Mouse (Mus musculus): ENCODE data around the gene Setx. TPM values are rescaled to one million over a fixed set of nuclear protein-coding genes. Genes with fewer than 3 reads are reported as not detected.

Setx gene
- polyA plus RNA-seq, 1 experiment from 2014 or later, result 13.8 TPM

DNA sequence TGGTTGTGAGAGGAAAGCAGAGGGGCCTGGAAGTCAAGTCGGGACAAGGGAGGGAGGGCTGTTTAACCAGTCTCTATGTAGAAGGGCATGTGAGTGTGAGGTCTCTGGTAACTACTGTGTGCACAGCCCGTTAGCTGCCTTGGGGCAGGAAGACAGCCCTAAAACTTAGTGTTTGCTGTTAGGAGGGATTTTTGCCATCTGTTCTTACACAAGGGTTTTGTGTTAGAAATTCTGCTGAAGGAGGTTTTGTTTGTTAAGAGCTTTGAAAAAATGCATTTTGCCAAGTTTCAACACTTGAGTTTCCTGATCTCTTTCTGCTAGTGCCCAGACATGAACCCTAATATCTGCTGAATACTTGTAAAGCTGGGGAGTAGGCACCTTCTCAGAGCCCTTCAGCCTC is 57.1 kb downstream of the Setx start:
- WGBS, result 94% methylated on average over 2 of the region's 2 CpGs
- no peaks in the 10 kb centered on the region for H3K27me3 ChIP-seq
- H3K36me3 ChIP-seq, result peaks cover 61% of the 10 kb centered on the region
- H3K4me3 ChIP-seq, result no peak overlapping the region
- no peaks in the 10 kb centered on the region for H3K9me3 ChIP-seq
- H3K27ac ChIP-seq, result no peak overlapping the region
- no peak overlapping the region for H3K4me2 ChIP-seq
- no peaks in the 10 kb centered on the region for H3K4me1 ChIP-seq (replicated peaks)
- ATAC-seq (ENCODE audit: low FRiP score), result no peak
- H3K9ac ChIP-seq, result 0 out of 2 replicates have a peak overlapping the region, but pooled peaks have one; percentile 29

DNA sequence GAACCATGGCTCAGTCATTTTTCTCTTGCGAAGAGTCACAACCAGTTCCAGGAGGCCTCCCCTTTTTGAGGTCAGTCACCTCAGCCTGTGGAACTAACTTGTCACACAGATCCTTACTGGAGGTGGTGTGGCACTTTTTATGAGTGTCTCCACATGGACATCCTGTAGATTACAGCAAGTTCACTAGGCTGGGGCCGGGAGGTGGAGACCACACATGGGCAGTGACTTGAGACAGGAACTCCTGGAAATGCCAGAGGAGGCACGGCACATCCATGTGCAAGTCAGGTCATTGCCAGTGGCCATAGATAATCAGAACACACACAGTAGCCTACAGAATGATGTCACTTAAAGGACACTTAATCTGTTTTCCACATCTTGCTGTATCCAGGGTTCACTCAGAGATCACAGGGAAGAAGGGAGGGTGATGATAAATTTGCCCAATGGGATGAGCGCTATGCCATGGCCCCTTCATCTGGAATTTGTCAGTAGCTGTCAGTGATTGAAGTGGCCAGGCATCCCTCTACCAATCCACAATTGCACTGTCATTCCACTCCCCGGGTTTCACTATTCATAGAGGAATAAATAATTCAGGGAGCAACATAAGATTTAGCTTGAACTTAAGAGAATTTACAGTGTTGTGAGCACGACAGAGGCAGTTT is 59.4 kb downstream of the Setx start:
- ATAC-seq (ENCODE audit: low FRiP score), result no peak
- Histone ChIP-seq H3K36me3 (peaks cover 39% of the 10 kb centered on the region), H3K4me2 (no peak overlapping the region), H3K4me1 (replicated peaks) (no peaks in the 10 kb centered on the region), H3K27ac (no peak overlapping the region), H3K4me3 (no peak overlapping the region), H3K27me3 (no peaks in the 10 kb centered on the region), H3K9me3 (no peaks in the 10 kb centered on the region), H3K9ac (no peak overlapping the region)
- 76% methylated on average over 6 of the region's 6 CpGs for WGBS

DNA sequence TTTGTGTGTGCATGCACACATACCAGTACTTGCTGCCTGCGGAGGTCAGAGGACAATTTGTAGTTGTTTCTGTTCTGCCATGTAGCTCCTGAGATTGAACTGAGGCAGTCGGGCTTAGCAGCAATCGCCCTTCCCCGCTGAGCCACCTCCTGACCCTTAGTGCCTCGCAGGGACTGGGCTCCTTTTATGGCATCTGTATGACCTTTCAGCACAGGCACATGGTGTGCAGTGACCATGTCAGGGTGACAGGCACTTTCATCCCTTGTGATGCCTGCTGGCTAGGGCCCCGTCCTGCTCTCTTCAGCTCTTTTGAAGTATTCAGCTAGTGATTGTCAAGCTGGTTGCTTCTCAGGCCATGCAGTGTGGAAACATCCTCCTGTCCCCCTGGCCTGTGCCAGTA is 62.2 kb downstream of the Setx start:
- Histone ChIP-seq H3K27ac (no peak overlapping the region), H3K4me1 (replicated peaks) (peaks cover 3% of the 10 kb centered on the region; the same call in 1 of the 2 replicates), H3K4me3 (no peak overlapping the region), H3K36me3 (peaks cover 10% of the 10 kb centered on the region), H3K9me3 (no peaks in the 10 kb centered on the region), H3K4me2 (no peak overlapping the region), H3K9ac (no peak overlapping the region), H3K27me3 (no peaks in the 10 kb centered on the region)
- 35% methylated on average over 6 of the region's 6 CpGs for WGBS
- no peak for ATAC-seq (ENCODE audit: low FRiP score)

DNA sequence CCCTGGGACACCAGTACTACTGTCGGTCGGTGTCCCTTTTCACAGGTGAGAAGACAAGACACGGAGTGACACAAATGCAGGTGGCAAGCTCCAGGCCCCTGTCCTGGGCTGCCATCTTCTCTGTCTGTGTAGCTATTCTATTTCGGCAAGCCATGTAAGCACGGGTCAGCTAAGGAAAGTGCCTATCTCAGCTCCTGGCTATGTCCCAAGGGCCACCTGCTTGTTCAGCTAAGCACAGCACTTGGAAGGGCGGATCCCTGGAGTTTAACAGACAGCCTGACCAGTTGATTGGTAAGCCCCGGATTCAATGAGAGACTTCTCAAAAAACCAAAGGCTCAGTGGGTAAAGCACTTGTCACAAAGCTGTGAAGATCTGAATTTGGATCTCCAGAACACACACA is 66.4 kb downstream of the Setx start:
- WGBS, result 87% methylated on average over 7 of the region's 7 CpGs

DNA sequence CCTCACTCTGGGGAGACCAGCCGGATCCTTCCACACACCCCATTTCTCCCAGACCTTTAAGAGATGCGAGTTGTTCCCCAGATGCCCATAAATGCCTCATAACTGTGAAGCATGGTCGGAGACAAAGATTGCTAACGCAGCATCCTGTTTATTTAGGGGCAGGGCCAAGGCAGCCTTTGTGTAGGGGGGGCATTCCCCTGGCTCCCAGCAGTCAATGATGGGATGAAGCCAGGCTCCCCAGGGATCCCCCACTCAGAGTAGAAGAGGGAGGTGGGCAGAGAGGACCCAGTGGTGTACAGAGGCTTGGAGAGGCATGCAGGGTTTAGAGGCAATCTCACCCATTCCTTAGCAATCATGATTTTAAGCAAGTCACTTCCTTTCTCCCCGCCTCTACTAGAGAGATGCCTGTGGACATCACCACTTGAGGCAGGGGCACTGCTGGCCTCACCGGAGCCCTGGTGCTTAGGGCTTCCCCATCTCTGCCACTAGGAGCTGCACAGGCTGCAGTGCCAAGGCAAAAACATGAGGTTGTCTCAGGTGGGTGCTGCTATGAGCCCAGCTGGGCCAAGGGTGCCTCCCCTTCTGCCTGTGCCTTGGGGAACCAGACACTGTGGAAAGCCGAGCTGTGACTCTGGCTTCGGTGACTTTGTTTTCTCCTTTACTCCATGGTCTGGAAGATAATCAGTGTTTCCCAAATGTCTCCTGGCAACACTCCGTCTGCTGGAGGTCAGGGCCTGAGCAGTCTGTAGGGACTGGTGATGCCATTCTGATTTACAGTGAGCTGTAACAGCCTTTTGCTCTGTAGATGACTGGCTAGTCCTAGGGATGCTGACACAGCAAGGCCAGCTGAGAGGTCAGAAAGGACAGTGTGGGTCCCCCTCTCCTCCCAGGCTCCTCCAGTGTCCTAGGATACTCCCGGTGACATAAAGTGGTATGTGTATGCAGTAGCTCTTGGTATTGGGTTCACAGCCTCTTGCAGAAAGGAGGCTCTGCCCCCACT is 67.5 kb downstream of the Setx start:
- Histone ChIP-seq H3K9ac (0 out of 2 replicates have a peak overlapping the region, but pooled peaks have one; percentile 30), H3K4me3 (no peak overlapping the region), H3K4me1 (replicated peaks) (peaks cover 38% of the 10 kb centered on the region), H3K27me3 (peaks cover 20% of the 10 kb centered on the region), H3K9me3 (no peaks in the 10 kb centered on the region), H3K27ac (peak overlapping the region; percentile 19; the same call in 1 of the 2 replicates), H3K36me3 (no peaks in the 10 kb centered on the region), H3K4me2 (no peak overlapping the region)
- WGBS, result 59% methylated on average over 10 of the region's 10 CpGs
- ATAC-seq (ENCODE audit: low FRiP score), result no peak

More for the DNA sequence above, 66.4 kb downstream of the Setx start:
- H3K36me3 ChIP-seq, result no peaks in the 10 kb centered on the region
- no peak for ATAC-seq (ENCODE audit: low FRiP score)
- no peak overlapping the region for H3K27ac ChIP-seq
- H3K27me3 ChIP-seq, result peaks cover 8% of the 10 kb centered on the region
- H3K4me1 ChIP-seq (replicated peaks), result peaks cover 33% of the 10 kb centered on the region
- H3K4me2 ChIP-seq, result no peak overlapping the region
- H3K9ac ChIP-seq, result no peak overlapping the region
- no peaks in the 10 kb centered on the region for H3K9me3 ChIP-seq
- H3K4me3 ChIP-seq, result no peak overlapping the region

DNA sequence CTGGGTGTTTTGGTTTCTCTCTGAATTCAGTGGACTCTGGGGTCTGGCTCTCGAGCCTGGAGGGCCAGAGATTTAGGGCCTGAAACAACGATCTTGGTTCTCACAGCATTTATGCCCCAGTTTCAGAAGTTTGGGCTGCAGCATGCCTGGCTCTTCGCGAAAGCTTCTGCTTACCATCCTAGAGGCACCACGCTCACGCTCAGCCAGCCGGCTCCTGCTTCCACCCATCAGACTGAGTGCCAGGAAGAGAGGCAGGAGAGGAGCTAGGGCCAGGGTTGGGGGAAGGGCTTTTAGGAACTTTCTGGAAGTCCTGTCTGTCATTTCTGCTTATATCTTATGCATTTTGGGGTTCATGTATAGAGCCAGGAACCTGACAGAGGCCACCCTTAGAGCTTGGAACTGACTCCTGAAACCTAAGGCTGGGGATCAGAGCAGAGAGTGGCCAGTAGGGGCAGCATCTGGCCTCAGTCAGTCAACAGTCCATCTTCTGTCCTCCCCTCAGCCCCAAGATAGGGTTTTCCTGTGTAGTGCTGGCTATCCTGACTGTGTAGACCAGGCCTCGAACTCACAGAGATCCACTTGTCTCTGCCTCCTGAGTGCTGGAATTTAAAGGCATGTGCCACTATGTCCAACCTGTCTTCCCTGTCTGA is 68.8 kb downstream of the Setx start:
- Histone ChIP-seq H3K4me2 (no peak overlapping the region), H3K9ac (no peak overlapping the region), H3K27ac (no peak overlapping the region), H3K4me1 (replicated peaks) (peaks cover 38% of the 10 kb centered on the region), H3K36me3 (no peaks in the 10 kb centered on the region), H3K9me3 (no peaks in the 10 kb centered on the region), H3K27me3 (peaks cover 27% of the 10 kb centered on the region), H3K4me3 (no peak overlapping the region)
- WGBS, result 94% methylated on average over 8 of the region's 8 CpGs
- no peak for ATAC-seq (ENCODE audit: low FRiP score)

DNA sequence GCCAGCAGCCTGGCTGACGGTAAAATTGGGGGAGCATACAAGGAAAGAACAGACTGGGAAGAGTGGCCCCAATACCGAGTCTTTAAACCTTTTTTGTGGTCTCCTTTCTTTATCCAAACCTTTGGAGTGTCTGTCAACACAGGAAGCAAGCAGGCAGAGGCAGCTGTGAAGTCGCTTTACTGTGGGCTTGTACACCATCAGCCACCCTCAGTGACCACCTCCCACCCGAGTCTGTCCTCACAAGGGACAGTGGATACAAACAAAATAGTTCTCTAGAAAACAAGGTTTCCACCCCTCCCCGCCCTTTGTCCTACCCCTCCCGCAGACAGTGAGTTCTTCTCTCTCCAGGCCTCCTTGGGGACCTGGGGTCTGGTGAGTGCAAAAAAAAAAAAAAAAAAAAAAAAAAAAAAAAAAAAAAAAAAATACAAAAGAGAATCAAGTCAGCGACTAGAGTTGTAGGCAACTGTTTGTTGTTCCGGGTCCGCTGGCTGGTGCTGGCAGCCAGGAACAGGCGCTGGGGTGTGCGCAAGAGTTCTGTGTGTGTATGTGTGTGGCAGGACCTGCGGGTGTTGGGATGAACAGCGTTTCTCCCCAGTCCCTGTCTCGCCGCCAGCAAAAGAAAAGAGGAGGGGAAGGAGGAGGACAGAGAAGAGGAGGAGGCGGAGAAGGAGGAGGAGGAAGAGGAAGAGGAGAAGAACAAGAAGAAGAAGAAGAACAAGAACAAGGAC is 70.0 kb downstream of the Setx start:
- WGBS, result 14% methylated on average over 16 of the region's 16 CpGs
- no peaks in the 10 kb centered on the region for H3K36me3 ChIP-seq
- peaks cover 38% of the 10 kb centered on the region for H3K4me1 ChIP-seq (replicated peaks)

DNA sequence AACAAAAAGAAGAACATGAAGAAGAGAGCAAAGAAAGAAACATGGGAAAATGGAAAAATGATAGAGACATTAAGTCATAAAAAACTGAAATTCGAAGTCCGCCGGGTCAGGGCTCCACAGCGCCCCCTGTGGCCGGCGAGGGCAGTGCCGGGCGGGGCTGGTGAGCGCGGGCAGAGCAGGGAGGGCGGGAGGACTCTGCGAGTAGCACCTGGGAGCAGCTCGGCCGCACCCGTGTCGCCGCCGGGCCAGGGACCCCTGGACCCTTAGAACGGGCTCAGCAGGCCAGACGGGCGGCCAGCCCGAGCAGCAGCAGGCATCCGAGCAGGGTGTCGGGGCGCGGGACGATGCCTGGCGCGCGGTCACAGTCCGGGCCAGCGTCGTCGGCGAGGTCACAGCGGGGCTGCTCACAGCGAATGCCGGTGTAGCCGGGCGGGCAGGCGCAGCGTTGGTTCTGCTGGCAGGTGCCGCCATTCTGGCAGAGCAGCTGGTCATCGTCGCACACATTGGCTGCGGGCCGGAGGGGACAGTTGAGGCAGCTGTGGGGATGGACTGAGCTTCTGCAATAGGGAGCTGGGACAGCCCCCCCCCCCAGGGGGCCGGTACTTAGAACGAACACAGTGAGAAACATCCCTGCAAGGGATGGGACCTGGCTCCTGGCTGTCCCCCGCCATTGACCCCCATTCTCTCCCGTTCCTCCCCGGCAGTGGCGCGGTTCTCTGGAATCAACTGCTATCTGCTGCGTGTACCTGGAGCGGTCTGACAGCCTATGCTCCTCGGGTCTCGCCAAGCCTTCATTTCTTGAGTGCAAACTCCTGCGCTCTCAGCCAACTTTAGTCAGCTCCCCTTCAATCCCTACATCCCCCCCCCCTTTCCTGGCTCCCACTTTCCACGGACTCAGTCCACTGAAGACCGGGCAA is 70.8 kb downstream of the Setx start:
- H3K36me3 ChIP-seq, result no peaks in the 10 kb centered on the region
- H3K9ac ChIP-seq, result peak overlapping the region; percentile 77
- peak; percentile 73 for ATAC-seq (ENCODE audit: low FRiP score)
- no peak overlapping the region for H3K27ac ChIP-seq
- peaks cover 35% of the 10 kb centered on the region for H3K27me3 ChIP-seq
- WGBS, result 1% methylated on average over 60 of the region's 61 CpGs
- H3K4me1 ChIP-seq (replicated peaks), result peaks cover 38% of the 10 kb centered on the region
- H3K9me3 ChIP-seq, result no peaks in the 10 kb centered on the region
- peak overlapping the region; percentile 94 for H3K4me2 ChIP-seq
- peak overlapping the region; percentile 53 for H3K4me3 ChIP-seq

More for the DNA sequence above, 70.0 kb downstream of the Setx start:
- Histone ChIP-seq H3K27me3 (peaks cover 35% of the 10 kb centered on the region), H3K27ac (no peak overlapping the region), H3K4me3 (peak overlapping the region; percentile 53), H3K9me3 (no peaks in the 10 kb centered on the region), H3K4me2 (peak overlapping the region; percentile 94), H3K9ac (peak overlapping the region; percentile 46; the same call in 1 of the 2 replicates)
- no peak for ATAC-seq (ENCODE audit: low FRiP score)

DNA sequence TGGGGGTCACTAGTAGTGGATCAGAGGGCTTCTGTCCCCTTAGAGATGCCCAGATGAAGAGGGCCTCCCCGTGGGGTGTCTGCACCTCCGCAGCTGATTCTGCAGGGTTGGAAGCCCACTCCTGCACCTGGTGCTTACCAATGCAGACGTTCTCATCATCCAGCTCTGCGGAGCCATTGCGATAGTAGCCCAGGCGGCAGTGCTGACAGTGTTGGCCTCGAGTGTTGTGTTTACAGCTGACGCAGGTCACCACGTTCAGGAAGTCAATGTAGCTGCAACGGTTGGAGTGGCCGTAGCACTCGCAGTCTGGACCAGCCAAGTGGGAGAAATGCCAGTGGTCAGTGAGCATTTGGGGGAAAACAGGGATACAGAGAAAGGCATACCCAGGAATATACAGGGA is 72.9 kb downstream of the Setx start:
- no peaks in the 10 kb centered on the region for H3K36me3 ChIP-seq
- H3K9me3 ChIP-seq, result no peaks in the 10 kb centered on the region
- H3K9ac ChIP-seq, result no peak overlapping the region
- peaks cover 33% of the 10 kb centered on the region for H3K4me1 ChIP-seq (replicated peaks)
- H3K4me3 ChIP-seq, result no peak overlapping the region
- no peak for ATAC-seq (ENCODE audit: low FRiP score)
- no peak overlapping the region for H3K27ac ChIP-seq
- H3K4me2 ChIP-seq, result no peak overlapping the region
- WGBS, result 72% methylated on average over 12 of the region's 12 CpGs
- H3K27me3 ChIP-seq, result peaks cover 35% of the 10 kb centered on the region

DNA sequence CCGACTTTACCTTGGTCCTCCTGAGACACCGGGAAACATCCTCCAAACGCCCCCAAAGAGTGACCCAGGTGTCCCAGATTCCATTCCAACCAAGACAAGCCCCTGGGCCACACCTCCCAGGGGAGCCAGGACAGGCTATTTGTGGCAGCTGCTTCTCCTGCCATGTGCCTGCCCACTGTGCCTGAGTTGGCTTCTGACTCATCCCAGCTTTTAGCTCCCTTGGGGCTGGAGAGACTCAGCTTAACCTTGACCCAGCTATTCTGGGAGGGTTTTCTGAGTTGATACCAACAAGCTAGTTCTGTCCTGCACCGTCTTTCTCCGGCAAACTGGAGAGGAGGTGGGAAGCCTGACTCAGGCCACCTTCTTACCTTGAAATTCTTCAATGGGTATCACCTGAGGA is 74.5 kb downstream of the Setx start:
- no peak overlapping the region for H3K9ac ChIP-seq
- peaks cover 35% of the 10 kb centered on the region for H3K27me3 ChIP-seq
- H3K4me2 ChIP-seq, result no peak overlapping the region
- no peak overlapping the region for H3K27ac ChIP-seq
- WGBS, result 80% methylated on average over 5 of the region's 5 CpGs
- no peak for ATAC-seq (ENCODE audit: low FRiP score)
- H3K4me1 ChIP-seq (replicated peaks), result peaks cover 31% of the 10 kb centered on the region
- no peaks in the 10 kb centered on the region for H3K36me3 ChIP-seq
- H3K9me3 ChIP-seq, result no peaks in the 10 kb centered on the region
- no peak overlapping the region for H3K4me3 ChIP-seq

DNA sequence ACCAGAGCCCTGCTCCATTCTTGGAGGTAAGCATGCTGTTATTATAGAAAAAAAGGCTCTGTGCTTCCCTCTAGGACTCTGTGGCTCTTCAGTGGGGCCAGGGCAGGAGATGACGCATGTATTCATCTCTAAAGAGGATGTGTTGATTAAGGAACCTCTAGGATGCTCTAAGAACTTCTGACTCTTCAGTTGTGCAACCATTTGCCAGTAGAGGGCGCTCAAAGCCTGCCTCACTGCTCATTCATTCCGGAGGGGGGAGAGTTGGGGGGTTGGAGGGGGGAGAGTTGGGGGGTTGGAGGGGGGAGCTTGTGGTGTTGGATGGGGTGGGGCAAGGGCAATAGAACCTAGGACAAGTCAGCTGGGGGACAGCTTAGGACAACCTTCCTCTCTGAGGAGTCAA is 75.9 kb downstream of the Setx start:
- Histone ChIP-seq H3K4me3 (no peak overlapping the region), H3K27ac (no peak overlapping the region), H3K27me3 (peaks cover 32% of the 10 kb centered on the region), H3K9ac (no peak overlapping the region), H3K36me3 (no peaks in the 10 kb centered on the region), H3K9me3 (no peaks in the 10 kb centered on the region), H3K4me1 (replicated peaks) (peaks cover 17% of the 10 kb centered on the region), H3K4me2 (no peak overlapping the region)
- 4% methylated on average over 3 of the region's 3 CpGs for WGBS
- no peak for ATAC-seq (ENCODE audit: low FRiP score)
